Mouse (Mus musculus) midbrain, embryonic 11.5 days (tissue): Measurements from ENCODE around the gene Med7. TPM values are rescaled to one million over a fixed set of nuclear protein-coding genes. Genes with fewer than 3 reads are reported as not detected.
"Not testable (repeated sequence)": the region's sequence is repeated elsewhere in the genome, so short reads cannot be mapped to it uniquely, and the experiment has no call there.

Experiments
- ATAC-seq: fragments of 200-750 bp; cut with Nextera tagmentation; 2 replicates; pipeline ENCODE4 v1.8.0; 2017; ENCODE audit warnings: moderate TSS enrichment, moderate library complexity; ENCODE audit not compliant: low FRiP score
- DNase-seq: peaks from one replicate; pipeline ENCODE4 v3.0.0; 2015; ENCODE audit warnings: low spot score; ENCODE audit errors: missing footprints
- H3K27ac ChIP-seq: fragments of 300-500 bp; sonication (generic); 2 replicates; pipeline ENCODE4 v1.5.1; 2014; ENCODE audit warnings: low read depth, low read length
- H3K27me3 ChIP-seq: fragments of 300-500 bp; sonication (generic); 2 replicates; pipeline ENCODE4 v1.6.1; 2014; ENCODE audit warnings: mild to moderate bottlenecking, low read length, moderate library complexity, mixed read lengths; ENCODE audit not compliant: control insufficient read depth, insufficient read depth
- H3K36me3 ChIP-seq: fragments of 300-500 bp; sonication (generic); 2 replicates; pipeline ENCODE4 v1.6.1; 2014; ENCODE audit warnings: mild to moderate bottlenecking, low read length, moderate library complexity, mixed read lengths; ENCODE audit not compliant: control insufficient read depth, insufficient read depth
- H3K4me1 ChIP-seq: fragments of 300-500 bp; sonication (generic); 2 replicates; pipeline ENCODE4 v1.6.1; 2014; ENCODE audit warnings: low read length; ENCODE audit not compliant: control insufficient read depth, insufficient read depth
- H3K4me2 ChIP-seq: fragments of 300-500 bp; sonication (generic); 2 replicates; pipeline ENCODE4 v1.6.1; 2014; ENCODE audit warnings: mild to moderate bottlenecking, moderate library complexity
- H3K4me3 ChIP-seq: fragments of 300-500 bp; sonication (generic); 2 replicates; pipeline ENCODE4 v1.5.1; 2014; ENCODE audit warnings: low read depth, low read length
- H3K9ac ChIP-seq: fragments of 300-500 bp; sonication (generic); 2 replicates; pipeline ENCODE4 v1.6.1; 2014; ENCODE audit warnings: low read length
- H3K9me3 ChIP-seq: fragments of 300-500 bp; sonication (generic); 2 replicates; pipeline ENCODE4 v1.6.1; 2016; ENCODE audit warnings: low read length; ENCODE audit not compliant: control insufficient read depth
- WGBS: fragments of 180-500 bp; shearing (Covaris S2); extraction: QIAGEN DNeasy Blood & Tissue Kit; methylation state at CpG from one replicate; pipeline ENCODE4 v1.1.7; 2014; 5-methylcytosine and 5-hydroxymethylcytosine counted together
- polyA plus RNA-seq: library from polyadenylated mRNA; unstranded; fragments of >200 nt; fragmentation: Nextera tagmentation; extraction: Ambion mirVana; gene quantifications from 2 replicates; pipeline ENCODE4 v1.2.1, GENCODE M21; 2014

The Med7 gene
- polyA plus RNA-seq, 1 experiment from 2014 or later = 110 TPM

DNA sequence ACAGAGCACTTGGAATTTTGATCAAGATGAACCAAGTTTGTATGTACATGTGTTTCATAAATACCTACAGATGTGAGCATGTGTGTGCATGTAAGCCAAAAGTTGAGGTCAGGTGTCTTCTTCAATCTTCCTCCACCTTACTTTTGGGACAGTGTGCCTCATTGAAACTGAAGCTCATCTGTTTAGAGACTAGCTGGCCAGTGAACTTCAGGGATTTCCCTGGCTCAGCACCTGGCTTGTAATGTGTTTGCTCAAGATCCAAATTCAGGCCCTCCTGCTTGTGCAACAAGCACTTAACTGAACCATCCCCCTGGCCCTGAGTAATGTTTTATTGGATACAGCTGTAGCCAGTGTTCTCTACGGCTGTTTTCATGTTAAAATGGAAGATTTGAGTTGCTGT lies 18.3 kb upstream of the Med7 start:
- Histone ChIP-seq H3K27ac (no peak overlapping the region), H3K4me1 (no peaks in the 10 kb centered on the region), H3K4me2 (no peak overlapping the region), H3K9me3 (no peaks in the 10 kb centered on the region), H3K4me3 (no peak overlapping the region), H3K27me3 (no peaks in the 10 kb centered on the region), H3K9ac (no peak overlapping the region), H3K36me3 (no peaks in the 10 kb centered on the region)
- ATAC-seq = no peak
- WGBS = 66% methylated on average over 1 of the region's 1 CpGs
- no peak for DNase-seq

DNA sequence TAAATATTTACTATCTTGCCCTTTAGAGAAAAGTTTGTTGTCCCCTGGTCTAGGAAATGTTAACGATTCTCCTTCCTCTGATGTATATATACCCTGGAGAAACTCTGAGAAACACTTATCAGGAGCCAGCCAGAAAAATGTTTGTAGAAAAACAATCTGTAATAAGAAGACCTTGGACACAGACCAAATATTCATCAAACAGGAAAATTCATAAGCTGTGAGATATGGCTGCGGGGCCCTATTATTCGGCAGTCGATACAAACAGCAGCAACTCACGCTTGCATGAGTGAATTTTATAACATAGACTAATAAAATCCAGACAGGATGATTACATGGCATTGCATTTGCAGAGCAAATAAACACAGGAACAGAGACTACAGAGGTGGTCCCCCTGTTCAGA lies 17.9 kb upstream of the Med7 start:
- ATAC-seq = no peak
- Histone ChIP-seq H3K4me2 (no peak overlapping the region), H3K27ac (no peak overlapping the region), H3K36me3 (no peaks in the 10 kb centered on the region), H3K9ac (no peak overlapping the region), H3K4me1 (no peaks in the 10 kb centered on the region), H3K9me3 (no peaks in the 10 kb centered on the region), H3K27me3 (no peaks in the 10 kb centered on the region), H3K4me3 (no peak overlapping the region)
- DNase-seq = no peak
- WGBS = 94% methylated on average over 5 of the region's 5 CpGs

DNA sequence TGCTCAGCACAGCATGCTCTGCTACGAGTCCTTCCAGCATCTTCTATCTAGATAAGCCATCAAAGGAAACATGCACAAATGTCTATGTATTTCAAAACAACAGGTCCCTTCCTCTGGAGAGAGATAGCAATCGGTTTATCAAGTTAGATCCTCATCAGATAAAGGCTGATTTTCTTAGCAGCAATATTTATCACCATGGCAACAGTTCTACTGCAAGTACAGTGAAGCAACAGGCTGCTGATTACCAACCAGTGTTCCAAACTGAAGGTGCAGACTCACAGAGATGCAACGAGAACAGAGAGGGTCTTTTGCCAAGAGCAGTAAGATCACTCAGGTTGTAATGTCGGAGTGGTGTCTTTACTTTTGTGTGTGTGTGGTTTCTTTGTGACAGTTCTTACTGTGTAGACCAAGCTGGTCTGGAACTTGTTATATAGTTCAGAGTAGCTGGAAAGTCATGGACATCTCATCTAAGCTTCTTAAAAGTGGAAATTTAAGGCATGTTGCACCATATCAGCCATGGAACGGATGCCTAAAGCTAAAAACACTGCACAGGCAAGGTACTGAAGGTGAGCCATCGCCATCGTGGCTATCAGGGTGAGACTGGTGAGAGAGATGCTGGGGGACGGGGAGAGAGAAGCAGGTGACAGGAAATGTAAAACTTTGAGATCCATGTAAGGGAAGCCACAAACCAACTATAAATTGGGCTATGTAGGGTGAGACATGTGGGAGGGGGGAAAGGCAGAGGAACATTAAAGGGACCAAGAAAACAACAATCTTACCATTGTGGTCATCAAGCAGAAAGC lies 15.4 kb upstream of the Med7 start:
- WGBS = 85% methylated on average over 8 of the region's 8 CpGs
- no peak overlapping the region for H3K4me3 ChIP-seq
- no peak overlapping the region for H3K27ac ChIP-seq
- H3K4me2 ChIP-seq = no peak overlapping the region
- H3K9ac ChIP-seq = no peak overlapping the region
- H3K4me1 ChIP-seq = no peaks in the 10 kb centered on the region
- no peaks in the 10 kb centered on the region for H3K9me3 ChIP-seq
- H3K27me3 ChIP-seq = no peaks in the 10 kb centered on the region
- DNase-seq = no peak
- no peaks in the 10 kb centered on the region for H3K36me3 ChIP-seq
- ATAC-seq = no peak

DNA sequence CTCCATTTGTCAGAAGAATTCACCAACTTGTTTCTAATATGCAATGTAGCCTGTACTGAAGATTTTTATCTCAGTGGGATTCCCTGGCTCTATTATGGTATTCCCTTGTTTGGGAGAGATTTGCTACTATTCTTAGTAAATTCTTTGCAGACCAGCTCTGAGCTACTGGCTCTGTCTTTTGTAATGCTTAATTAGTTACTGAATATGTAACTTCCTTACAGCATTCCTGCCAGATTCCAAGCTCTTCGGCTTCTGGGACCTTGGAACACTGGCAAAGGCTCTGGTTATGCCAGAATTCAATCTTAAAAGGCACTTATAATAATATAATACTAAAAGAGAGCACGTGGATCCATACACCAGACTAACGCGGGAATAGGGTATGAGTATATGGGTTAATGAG lies 8.6 kb upstream of the Med7 start:
- not testable (repeated sequence) for H3K4me1 ChIP-seq, H3K36me3 ChIP-seq, H3K4me2 ChIP-seq, H3K27ac ChIP-seq, H3K4me3 ChIP-seq, H3K9me3 ChIP-seq, H3K9ac ChIP-seq, ATAC-seq, H3K27me3 ChIP-seq
- peak; percentile 39 for DNase-seq
- 48% methylated on average over 4 of the region's 4 CpGs for WGBS

DNA sequence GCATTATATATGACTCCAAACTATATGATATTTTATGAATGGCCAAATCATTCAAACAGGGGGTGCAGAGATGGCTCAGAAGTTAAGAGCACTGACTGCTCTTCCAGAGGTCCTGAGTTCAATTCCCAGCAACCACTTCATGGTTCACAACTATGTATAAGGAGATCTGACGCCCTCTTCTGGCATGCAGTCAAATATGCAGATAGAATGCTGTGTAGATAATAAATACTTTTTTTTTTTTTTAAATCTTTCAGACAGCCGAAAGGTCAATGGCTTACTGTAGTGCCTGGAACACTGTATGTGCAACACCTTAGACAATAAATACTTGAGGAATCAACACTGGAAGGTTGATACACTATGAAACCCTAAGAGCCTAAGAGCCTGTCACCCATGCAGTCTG lies 6.6 kb upstream of the Med7 start:
- DNase-seq (peak; percentile 31), ATAC-seq (no peak)
- Histone ChIP-seq H3K27ac (no peak overlapping the region), H3K27me3 (no peaks in the 10 kb centered on the region), H3K4me3 (no peak overlapping the region), H3K36me3 (no peaks in the 10 kb centered on the region), H3K4me1 (no peaks in the 10 kb centered on the region), H3K9me3 (no peaks in the 10 kb centered on the region), H3K4me2 (no peak overlapping the region), H3K9ac (no peak overlapping the region)
- WGBS = 89% methylated on average over 2 of the region's 2 CpGs

- Histone ChIP-seq H3K4me2 (no peak overlapping the region), H3K4me3 (no peak overlapping the region), H3K27me3 (no peaks in the 10 kb centered on the region), H3K4me1 (no peaks in the 10 kb centered on the region), H3K27ac (no peak overlapping the region), H3K9ac (no peak overlapping the region), H3K9me3 (no peaks in the 10 kb centered on the region), H3K36me3 (no peaks in the 10 kb centered on the region)
- ATAC-seq = peak; percentile 90
- peak; percentile 96 for DNase-seq
- 21% methylated on average over 3 of the region's 3 CpGs for WGBS
These were observed 5.6 kb upstream of the Med7 start for GRCm38 (mm10) chr11:46431129-46431528.

DNA sequence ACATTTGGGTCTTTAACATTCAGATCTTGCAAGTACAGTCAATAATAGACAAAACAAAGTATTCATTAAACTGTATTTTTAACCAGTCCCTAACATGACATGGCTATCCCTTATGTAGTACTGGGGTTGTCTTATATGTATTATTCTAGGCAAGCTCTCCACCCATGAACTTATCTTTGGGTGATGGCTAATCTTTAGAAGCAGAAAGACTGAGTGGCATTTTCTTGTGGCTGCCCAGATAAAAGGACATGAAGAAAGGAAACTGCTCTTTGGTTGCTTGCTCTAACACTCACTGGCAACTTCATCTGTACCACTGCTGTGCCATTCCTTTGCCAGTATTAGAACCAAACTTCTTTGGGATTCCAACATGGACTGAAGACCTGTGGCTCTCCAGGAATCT lies 1.4 kb upstream of the Med7 start:
- Histone ChIP-seq H3K9me3 (no peaks in the 10 kb centered on the region), H3K4me3 (no peak overlapping the region), H3K36me3 (no peaks in the 10 kb centered on the region; the same call in 1 of the 2 replicates), H3K27ac (no peak overlapping the region), H3K27me3 (no peaks in the 10 kb centered on the region), H3K4me2 (no peak overlapping the region), H3K4me1 (peaks cover 3% of the 10 kb centered on the region), H3K9ac (no peak overlapping the region)
- ATAC-seq = no peak
- DNase-seq = no peak

GRCm38 (mm10) chr11:46437459-46438000 lies 805 bp downstream of the Med7 start:
- DNase-seq (no peak), ATAC-seq (peak; percentile 27)
- Histone ChIP-seq H3K4me2 (peak overlapping the region; percentile 82), H3K4me1 (peaks cover 3% of the 10 kb centered on the region), H3K27ac (no peak overlapping the region), H3K9ac (peak overlapping the region; percentile 90), H3K36me3 (no peaks in the 10 kb centered on the region; the same call in 1 of the 2 replicates), H3K27me3 (no peaks in the 10 kb centered on the region), H3K9me3 (no peaks in the 10 kb centered on the region), H3K4me3 (peak overlapping the region; percentile 93)
- 2% methylated on average over 23 of the region's 23 CpGs for WGBS

DNA sequence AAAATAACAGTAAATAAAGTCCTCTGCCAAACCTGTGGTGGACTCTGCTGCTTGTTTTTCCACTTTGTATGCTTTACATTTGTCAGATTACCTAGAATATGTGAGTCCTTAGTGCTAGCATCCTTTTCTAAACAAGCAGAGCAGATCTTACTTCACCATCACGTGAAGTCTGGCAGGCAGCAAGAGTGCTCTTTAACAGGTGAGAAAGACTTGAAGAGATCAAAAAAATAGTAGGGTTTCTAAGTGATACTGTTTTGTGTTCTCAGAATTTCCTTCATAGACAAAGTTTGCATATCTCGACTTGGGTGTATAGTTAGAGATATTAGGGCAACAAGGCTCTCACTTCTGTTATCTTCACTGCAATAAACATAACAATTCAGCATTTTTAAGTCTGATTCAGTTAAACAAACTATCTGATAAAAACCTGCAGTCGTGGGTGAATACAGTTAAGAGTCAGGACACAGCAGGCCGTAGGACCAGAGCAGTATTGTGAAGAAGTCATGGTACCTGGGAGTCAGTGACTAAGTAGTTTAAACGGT lies 2.3 kb downstream of the Med7 start:
- no peak overlapping the region for H3K9ac ChIP-seq
- H3K4me1 ChIP-seq = peaks cover 3% of the 10 kb centered on the region
- no peaks in the 10 kb centered on the region for H3K27me3 ChIP-seq
- H3K9me3 ChIP-seq = no peaks in the 10 kb centered on the region
- H3K4me2 ChIP-seq = no peak overlapping the region
- ATAC-seq (no peak), DNase-seq (no peak)
- H3K27ac ChIP-seq = no peak overlapping the region
- WGBS = 93% methylated on average over 5 of the region's 5 CpGs
- H3K4me3 ChIP-seq = no peak overlapping the region
- no peaks in the 10 kb centered on the region; the same call in 1 of the 2 replicates for H3K36me3 ChIP-seq
